Mouse (Mus musculus): ENCODE measurements around the gene Tgoln1. TPM values are rescaled to one million over a fixed set of nuclear protein-coding genes. Genes with fewer than 3 reads are reported as not detected.

Tgoln1 gene
- polyA plus RNA-seq, 1 experiment from 2014 or later = 34.0 TPM

GRCm38 (mm10) chr6:72604066-72604465 lies 12.7 kb downstream of the Tgoln1 start:
- Histone ChIP-seq H3K9ac (no peak overlapping the region), H3K4me3 (replicated peaks) (no peak overlapping the region), H3K27ac (no peak overlapping the region), H3K36me3 (peaks cover 26% of the 10 kb centered on the region), H3K27me3 (replicated peaks) (no peaks in the 10 kb centered on the region), H3K9me3 (no peaks in the 10 kb centered on the region), H3K4me2 (no peak overlapping the region), H3K4me1 (no peaks in the 10 kb centered on the region; the same call in 1 of the 2 replicates)
- ATAC-seq (ENCODE audit: insufficient read depth, low FRiP score, low read depth) = no peak; the same call in 1 of the 2 replicates
- WGBS = 79% methylated on average over 2 of the region's 2 CpGs

DNA sequence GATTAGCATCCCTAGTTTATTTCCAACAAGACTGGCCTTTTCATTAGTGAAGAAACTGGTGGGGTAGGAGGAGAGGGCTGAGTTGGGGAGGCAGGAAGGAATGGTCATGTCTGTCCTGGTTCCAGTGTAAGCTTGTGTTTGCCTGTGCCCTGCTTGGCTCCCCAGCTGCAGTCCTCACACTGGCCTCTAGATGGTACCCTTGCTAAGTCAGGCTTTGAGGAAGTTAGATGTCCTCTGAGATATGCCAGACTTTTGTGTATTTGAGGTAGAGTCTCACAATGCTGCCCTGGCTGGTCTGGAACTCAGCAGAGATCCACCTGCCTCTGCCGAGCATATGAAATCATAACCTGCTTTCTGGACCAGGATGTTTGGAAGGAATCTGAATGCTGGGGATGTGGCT lies 15.1 kb downstream of the Tgoln1 start:
- Histone ChIP-seq H3K36me3 (peaks cover 15% of the 10 kb centered on the region), H3K27ac (no peak overlapping the region), H3K4me1 (peaks cover 6% of the 10 kb centered on the region), H3K27me3 (replicated peaks) (no peaks in the 10 kb centered on the region), H3K4me2 (no peak overlapping the region), H3K9ac (no peak overlapping the region), H3K4me3 (replicated peaks) (no peak overlapping the region), H3K9me3 (no peaks in the 10 kb centered on the region)
- 38% methylated on average over 1 of the region's 1 CpGs for WGBS
- no peak for ATAC-seq (ENCODE audit: insufficient read depth, low FRiP score, low read depth)

DNA sequence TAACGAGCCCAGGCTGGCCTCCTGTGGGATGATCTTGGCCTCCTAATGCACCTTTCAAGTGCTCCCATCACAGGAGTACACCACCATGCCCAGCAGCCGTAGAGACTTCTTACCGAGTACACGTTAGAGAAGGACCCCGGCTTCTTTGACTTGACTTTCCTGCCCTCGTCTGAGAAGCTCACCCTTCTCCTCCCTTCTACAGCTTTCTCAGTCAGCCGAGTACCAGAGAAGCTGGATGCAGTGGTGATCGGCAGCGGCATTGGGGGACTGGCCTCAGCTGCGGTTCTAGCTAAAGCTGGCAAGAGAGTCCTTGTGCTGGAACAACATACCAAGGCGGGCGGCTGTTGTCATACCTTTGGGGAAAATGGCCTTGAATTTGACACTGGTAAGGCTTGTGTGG lies 16.0 kb downstream of the Tgoln1 start:
- H3K4me3 ChIP-seq (replicated peaks) = no peak overlapping the region
- WGBS = 81% methylated on average over 12 of the region's 12 CpGs
- H3K27me3 ChIP-seq (replicated peaks) = no peaks in the 10 kb centered on the region
- no peaks in the 10 kb centered on the region for H3K9me3 ChIP-seq
- H3K9ac ChIP-seq = no peak overlapping the region
- no peak overlapping the region for H3K4me2 ChIP-seq
- H3K27ac ChIP-seq = no peak overlapping the region
- peaks cover 6% of the 10 kb centered on the region for H3K4me1 ChIP-seq
- ATAC-seq (ENCODE audit: insufficient read depth, low FRiP score, low read depth) = no peak
- 0 out of 2 replicates have a peak, but pooled peaks cover 5% of the 10 kb centered on the region for H3K36me3 ChIP-seq

DNA sequence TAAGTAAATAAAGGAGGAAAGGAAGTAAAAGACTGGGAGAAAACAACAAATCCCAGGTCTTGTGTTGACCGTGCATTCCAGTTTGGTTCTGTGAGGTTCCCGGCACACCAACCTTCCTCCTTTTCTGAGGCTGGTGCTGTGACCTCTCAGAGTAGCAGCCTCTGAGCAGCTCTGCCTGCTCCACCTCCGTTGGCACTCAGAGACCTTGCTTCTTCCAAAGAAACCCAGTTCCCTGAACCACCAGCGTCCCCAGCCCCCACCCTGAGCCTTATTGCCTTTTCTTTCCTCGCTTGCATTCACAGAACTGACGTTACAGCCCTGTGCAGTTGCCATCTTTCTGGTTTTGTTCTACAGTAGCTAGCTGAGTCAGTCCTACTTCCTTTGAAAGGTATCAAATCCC lies 16.6 kb downstream of the Tgoln1 start:
- WGBS = 76% methylated on average over 6 of the region's 6 CpGs
- no peak for ATAC-seq (ENCODE audit: insufficient read depth, low FRiP score, low read depth)

DNA sequence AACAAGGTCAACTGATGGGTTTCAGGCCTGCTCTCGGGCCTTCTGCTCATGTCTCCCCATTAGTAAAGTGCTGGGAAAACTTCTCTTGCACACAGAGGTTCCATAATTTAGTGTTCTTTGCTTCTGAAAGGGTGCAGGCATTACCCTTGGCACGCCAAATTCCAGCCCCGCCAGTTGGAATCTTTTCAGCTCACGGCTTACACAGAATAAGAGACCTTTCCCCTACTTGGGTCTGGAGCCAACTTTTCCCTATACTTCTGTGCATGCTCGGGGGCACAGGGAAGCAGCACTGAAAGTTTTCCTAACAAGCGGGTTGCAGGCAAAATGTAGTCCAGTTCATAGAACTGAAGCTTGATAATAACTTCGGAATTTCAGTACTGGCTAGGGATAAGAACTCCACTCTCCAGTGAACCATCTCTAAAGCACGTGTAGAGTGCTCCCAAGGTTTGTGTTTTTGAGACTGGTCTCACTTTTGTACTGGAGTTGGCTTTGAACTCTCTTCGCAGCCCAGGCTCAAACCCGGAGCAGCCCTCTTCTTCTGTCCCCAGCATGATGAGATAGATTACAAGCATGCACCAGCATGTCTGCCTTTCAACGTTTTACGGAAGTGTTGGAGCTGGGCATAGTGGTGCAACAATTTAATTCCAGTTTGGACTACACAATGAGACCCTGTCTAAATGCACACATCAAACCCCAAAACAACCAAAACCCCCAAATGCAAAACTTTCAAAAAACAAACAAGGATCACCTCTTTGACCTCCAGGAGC lies 17.8 kb downstream of the Tgoln1 start:
- H3K4me3 ChIP-seq (replicated peaks) = peak overlapping the region; percentile 71
- peak overlapping the region; percentile 83 for H3K27ac ChIP-seq
- WGBS = 34% methylated on average over 12 of the region's 12 CpGs
- H3K36me3 ChIP-seq = 0 out of 2 replicates have a peak, but pooled peaks cover 5% of the 10 kb centered on the region
- no peaks in the 10 kb centered on the region for H3K9me3 ChIP-seq
- H3K27me3 ChIP-seq (replicated peaks) = no peaks in the 10 kb centered on the region
- ATAC-seq (ENCODE audit: insufficient read depth, low FRiP score, low read depth) = 0 out of 2 replicates have a peak, but pooled peaks have one; percentile 3
- peak overlapping the region; percentile 19; the same call in 1 of the 2 replicates for H3K9ac ChIP-seq
- peaks cover 6% of the 10 kb centered on the region for H3K4me1 ChIP-seq
- H3K4me2 ChIP-seq = peak overlapping the region; percentile 65

More for the DNA sequence above, 16.6 kb downstream of the Tgoln1 start:
- no peaks in the 10 kb centered on the region for H3K9me3 ChIP-seq
- H3K27me3 ChIP-seq (replicated peaks) = no peaks in the 10 kb centered on the region
- H3K4me3 ChIP-seq (replicated peaks) = no peak overlapping the region
- H3K4me2 ChIP-seq = no peak overlapping the region
- no peak overlapping the region for H3K27ac ChIP-seq
- 0 out of 2 replicates have a peak, but pooled peaks cover 5% of the 10 kb centered on the region for H3K36me3 ChIP-seq
- H3K4me1 ChIP-seq = peaks cover 6% of the 10 kb centered on the region
- H3K9ac ChIP-seq = no peak overlapping the region

DNA sequence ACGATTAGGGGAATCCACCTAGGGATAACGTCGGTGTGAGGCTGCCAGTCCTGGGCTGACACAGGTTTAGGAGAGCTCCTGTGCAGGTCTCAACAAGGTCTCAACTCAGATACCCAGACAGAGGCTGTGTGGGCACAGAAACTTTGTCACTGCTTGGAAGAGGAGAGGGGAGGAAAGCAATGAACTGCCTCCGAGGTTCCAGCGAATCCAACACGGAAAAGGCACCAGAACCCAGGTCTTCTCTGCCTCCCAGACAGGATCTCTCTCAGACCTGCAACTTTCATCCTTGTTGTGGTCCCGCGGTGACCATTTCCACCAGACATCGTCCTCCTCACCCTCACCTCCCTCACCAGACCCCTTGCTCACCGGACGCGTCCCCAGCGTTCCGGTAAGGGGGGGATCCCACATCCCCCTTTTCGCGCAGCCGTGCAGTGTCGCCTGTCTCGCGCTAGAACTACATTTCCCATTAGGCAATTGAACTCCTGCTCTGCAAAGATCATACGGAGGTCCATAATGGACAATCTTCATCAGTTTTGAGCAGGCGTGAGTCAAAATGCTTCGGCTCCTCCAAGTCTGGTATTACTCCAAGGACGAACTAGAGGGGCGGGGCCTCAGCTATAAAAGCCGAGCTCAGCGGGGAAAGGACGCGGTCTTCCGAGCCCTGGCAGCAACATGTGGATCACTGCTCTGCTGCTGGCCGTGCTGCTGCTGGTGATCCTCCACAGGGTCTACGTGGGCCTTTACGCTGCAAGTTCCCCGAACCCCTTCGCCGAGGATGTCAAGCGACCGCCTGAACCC lies 18.6 kb downstream of the Tgoln1 start, which contains the start of the genes Elmod3 and Retsat:
Elmod3 (minus strand) TSS at position 458 of the 798 bp plus-strand sequence.
Retsat (plus strand) TSS at position 520 of the 798 bp plus-strand sequence.
- H3K27ac ChIP-seq = peak within 1 kb of the TSS; percentile 83
- H3K4me1 ChIP-seq = peaks cover 6% of the 10 kb centered on the region
- ATAC-seq (ENCODE audit: insufficient read depth, low FRiP score, low read depth) = peak; percentile 90
- peak within 1 kb of the TSS; percentile 65 for H3K4me2 ChIP-seq
- peak within 1 kb of the TSS; percentile 57 for H3K9ac ChIP-seq
- no peaks in the 10 kb centered on the region for H3K9me3 ChIP-seq
- peak within 1 kb of the TSS; percentile 71 for H3K4me3 ChIP-seq (replicated peaks)
- H3K27me3 ChIP-seq (replicated peaks) = no peaks in the 10 kb centered on the region
- under 1% methylated on average over 38 of the region's 38 CpGs for WGBS
- H3K36me3 ChIP-seq = no peaks in the 10 kb centered on the region

DNA sequence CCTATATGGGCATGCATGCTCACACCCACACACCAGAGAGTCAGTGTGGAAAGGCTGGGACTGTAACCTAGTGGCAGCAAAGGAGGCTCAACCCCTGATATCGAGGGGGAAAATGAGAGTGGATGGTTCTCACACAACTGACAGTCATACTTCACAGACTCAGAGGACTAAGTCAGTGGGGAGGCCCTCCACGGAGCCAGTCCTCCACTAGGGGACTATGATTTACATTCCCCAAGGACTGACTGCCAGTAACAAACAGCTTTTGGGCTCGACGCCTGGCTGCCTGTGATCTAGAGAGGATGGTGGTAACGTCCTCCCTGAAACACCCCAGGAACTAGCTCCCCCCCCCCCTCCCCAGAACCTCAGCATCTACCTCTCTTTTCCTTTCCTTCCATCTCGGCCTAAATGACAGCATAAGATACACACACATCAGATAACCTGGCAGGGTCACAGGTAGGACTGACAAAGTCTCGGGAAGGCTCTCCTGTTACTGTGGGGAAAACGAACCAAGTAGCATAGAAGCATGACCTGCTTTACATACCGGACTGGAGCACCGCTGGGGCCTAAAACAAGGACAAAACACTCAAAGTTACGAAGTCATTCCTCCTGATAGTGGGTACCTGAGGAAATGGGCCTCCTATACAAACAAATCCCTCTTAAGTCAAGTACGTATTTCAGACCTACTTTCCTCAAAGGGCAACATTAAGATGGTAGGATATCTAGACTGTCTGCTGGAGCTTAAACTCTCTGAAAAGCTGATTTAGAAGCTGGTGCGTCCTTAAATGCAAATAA lies 19.5 kb downstream of the Tgoln1 start:
- H3K9ac ChIP-seq = peak overlapping the region; percentile 57
- peak overlapping the region; percentile 62 for H3K27ac ChIP-seq
- peak overlapping the region; percentile 65 for H3K4me2 ChIP-seq
- no peaks in the 10 kb centered on the region for H3K27me3 ChIP-seq (replicated peaks)
- WGBS = 26% methylated on average over 13 of the region's 13 CpGs
- H3K36me3 ChIP-seq = no peaks in the 10 kb centered on the region
- peaks cover 6% of the 10 kb centered on the region for H3K4me1 ChIP-seq
- no peaks in the 10 kb centered on the region for H3K9me3 ChIP-seq
- ATAC-seq (ENCODE audit: insufficient read depth, low FRiP score, low read depth) = no peak
- H3K4me3 ChIP-seq (replicated peaks) = peak overlapping the region; percentile 71

- peaks cover 6% of the 10 kb centered on the region for H3K4me1 ChIP-seq
- no peak overlapping the region for H3K27ac ChIP-seq
- no peak overlapping the region for H3K4me3 ChIP-seq (replicated peaks)
- whole genome bisulfite sequencing = 57% methylated on average over 5 of the region's 5 CpGs
- ATAC-seq (ENCODE audit: insufficient read depth, low FRiP score, low read depth) = no peak
- no peaks in the 10 kb centered on the region for H3K9me3 ChIP-seq
- H3K4me2 ChIP-seq = no peak overlapping the region
- H3K9ac ChIP-seq = no peak overlapping the region
- H3K27me3 ChIP-seq (replicated peaks) = no peaks in the 10 kb centered on the region
- H3K36me3 ChIP-seq = no peaks in the 10 kb centered on the region
Observed at GRCm38 (mm10) chr6:72593914-72594313, 22.9 kb downstream of the Tgoln1 start.

- 79% methylated on average over 6 of the region's 6 CpGs for WGBS
- no peak for ATAC-seq (ENCODE audit: insufficient read depth, low FRiP score, low read depth)
- H3K9me3 ChIP-seq = no peaks in the 10 kb centered on the region
- no peak overlapping the region for H3K27ac ChIP-seq
- no peak overlapping the region for H3K4me3 ChIP-seq (replicated peaks)
- no peak overlapping the region for H3K4me2 ChIP-seq
- H3K9ac ChIP-seq = no peak overlapping the region
- no peaks in the 10 kb centered on the region for H3K36me3 ChIP-seq
- H3K4me1 ChIP-seq = peaks cover 6% of the 10 kb centered on the region
- no peaks in the 10 kb centered on the region for H3K27me3 ChIP-seq (replicated peaks)
Observed at GRCm38 (mm10) chr6:72593011-72593803, 23.6 kb downstream of the Tgoln1 start.

- no peak overlapping the region for H3K9ac ChIP-seq
- no peak overlapping the region for H3K4me2 ChIP-seq
- H3K27me3 ChIP-seq (replicated peaks) = no peaks in the 10 kb centered on the region
- H3K4me3 ChIP-seq (replicated peaks) = no peak overlapping the region
- no peak overlapping the region for H3K27ac ChIP-seq
- no peaks in the 10 kb centered on the region for H3K36me3 ChIP-seq
- no peak for ATAC-seq (ENCODE audit: insufficient read depth, low FRiP score, low read depth)
- no peaks in the 10 kb centered on the region for H3K4me1 ChIP-seq
- no peaks in the 10 kb centered on the region for H3K9me3 ChIP-seq
Observed at GRCm38 (mm10) chr6:72590111-72590510, 26.7 kb downstream of the Tgoln1 start.

DNA sequence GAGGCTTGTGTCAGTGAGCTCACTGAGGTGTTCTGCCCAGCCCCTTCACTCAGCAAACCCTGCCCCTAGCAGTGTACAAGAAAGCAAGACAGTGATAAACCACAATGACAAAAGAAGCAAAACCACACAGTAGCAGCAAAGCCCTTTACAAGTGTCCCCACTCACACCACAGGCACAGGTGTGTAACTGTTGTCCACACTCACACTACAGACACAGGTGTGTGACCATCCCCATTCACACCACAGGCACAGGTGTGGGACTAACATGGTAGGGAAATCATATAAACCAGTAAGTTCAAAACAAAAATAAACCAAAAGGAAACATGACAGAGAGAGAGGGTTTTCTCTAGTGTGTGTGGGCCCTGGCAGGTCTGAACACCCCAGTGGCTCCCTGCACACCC lies 28.5 kb downstream of the Tgoln1 start:
- no peak for ATAC-seq (ENCODE audit: insufficient read depth, low FRiP score, low read depth)

More for the DNA sequence above, 28.5 kb downstream of the Tgoln1 start:
- Histone ChIP-seq H3K27ac (no peak overlapping the region), H3K4me1 (no peaks in the 10 kb centered on the region), H3K27me3 (replicated peaks) (no peaks in the 10 kb centered on the region), H3K9ac (no peak overlapping the region), H3K4me3 (replicated peaks) (no peak overlapping the region), H3K36me3 (no peaks in the 10 kb centered on the region), H3K4me2 (no peak overlapping the region), H3K9me3 (no peaks in the 10 kb centered on the region)

Data from stomach, embryonic 15.5 days (tissue).